Mouse (Mus musculus) kidney, embryonic 14.5 days (tissue): ENCODE measurements around the gene Snn. TPM values are rescaled to one million over a fixed set of nuclear protein-coding genes. Genes with fewer than 3 reads are reported as not detected.

Source experiments
- ATAC-seq: fragments of 200-750 bp; cut with Nextera tagmentation; 2 replicates; pipeline ENCODE4 v1.8.0; 2017; ENCODE audit warnings: moderate number of reproducible peaks, mild to moderate bottlenecking, moderate TSS enrichment, moderate library complexity; ENCODE audit not compliant: low FRiP score, low TSS enrichment
- H3K27ac ChIP-seq: fragments of 300-500 bp; sonication (generic); 2 replicates; pipeline ENCODE4 v1.5.1; 2014; ENCODE audit warnings: low read depth, mild to moderate bottlenecking, low read length, moderate library complexity, mixed read lengths
- H3K27me3 ChIP-seq: fragments of 300-500 bp; sonication (generic); 2 replicates; pipeline ENCODE4 v1.6.1; 2014; ENCODE audit warnings: mild to moderate bottlenecking, low read length; ENCODE audit not compliant: control insufficient read depth, insufficient read depth
- H3K36me3 ChIP-seq: fragments of 300-500 bp; sonication (generic); 2 replicates; pipeline ENCODE4 v1.6.1; 2014; ENCODE audit warnings: low read length, mixed read lengths; ENCODE audit not compliant: control insufficient read depth, insufficient read depth
- H3K4me1 ChIP-seq: fragments of 300-500 bp; sonication (generic); 2 replicates; pipeline ENCODE4 v1.6.1; 2014; ENCODE audit warnings: low read length, mixed read lengths; ENCODE audit not compliant: control insufficient read depth, insufficient read depth
- H3K4me2 ChIP-seq: fragments of 300-500 bp; sonication (generic); replicated peaks from 2 replicates; pipeline ENCODE4 v1.6.1; 2014; ENCODE audit warnings: low read depth, mild to moderate bottlenecking, low read length
- H3K4me3 ChIP-seq: fragments of 300-500 bp; sonication (generic); 2 replicates; pipeline ENCODE4 v1.5.1; 2014; ENCODE audit warnings: mild to moderate bottlenecking, low read length
- H3K9ac ChIP-seq: fragments of 300-500 bp; sonication (generic); 2 replicates; pipeline ENCODE4 v1.6.1; 2014; ENCODE audit warnings: low read depth, mild to moderate bottlenecking, low read length, moderate library complexity
- H3K9me3 ChIP-seq: fragments of 300-500 bp; sonication (generic); 2 replicates; pipeline ENCODE4 v1.6.1; 2016; ENCODE audit warnings: low read length; ENCODE audit not compliant: control insufficient read depth
- WGBS: fragments of 180-500 bp; shearing (Covaris S2); extraction: QIAGEN DNeasy Blood & Tissue Kit; methylation state at CpG from one replicate; pipeline ENCODE4 v1.1.7; 2014; 5-methylcytosine and 5-hydroxymethylcytosine counted together
- polyA plus RNA-seq: library from polyadenylated mRNA; unstranded; fragments of >200 nt; fragmentation: Nextera tagmentation; extraction: Ambion mirVana; gene quantifications from 2 replicates; pipeline ENCODE4 v1.2.1, GENCODE M21; 2014

Gene Snn
- polyA plus RNA-seq, 1 experiment from 2014 or later = 54.4 TPM

GRCm38 (mm10) chr16:11109198-11109740, 48.5 kb downstream of the Snn start:
- Histone ChIP-seq H3K27ac (no peak overlapping the region), H3K9me3 (no peaks in the 10 kb centered on the region), H3K4me1 (no peaks in the 10 kb centered on the region), H3K9ac (no peak overlapping the region), H3K36me3 (no peaks in the 10 kb centered on the region; the same call in 1 of the 2 replicates), H3K4me2 (no peak overlapping the region), H3K27me3 (no peaks in the 10 kb centered on the region), H3K4me3 (no peak overlapping the region)
- WGBS = 77% methylated on average over 4 of the region's 4 CpGs
- ATAC-seq = no peak

- Histone ChIP-seq H3K27me3 (no peaks in the 10 kb centered on the region), H3K9me3 (no peaks in the 10 kb centered on the region), H3K9ac (no peak overlapping the region), H3K4me3 (no peak overlapping the region), H3K36me3 (peaks cover 41% of the 10 kb centered on the region), H3K4me1 (no peaks in the 10 kb centered on the region), H3K4me2 (no peak overlapping the region), H3K27ac (no peak overlapping the region)
- ATAC-seq = no peak
- WGBS = 89% methylated on average over 2 of the region's 2 CpGs
Measured at GRCm38 (mm10) chr16:11122625-11123024, 61.9 kb downstream of the Snn start.

- Histone ChIP-seq H3K4me1 (no peaks in the 10 kb centered on the region), H3K9ac (no peak overlapping the region), H3K36me3 (peaks cover 50% of the 10 kb centered on the region), H3K9me3 (no peaks in the 10 kb centered on the region), H3K27me3 (no peaks in the 10 kb centered on the region), H3K4me2 (no peak overlapping the region), H3K27ac (no peak overlapping the region), H3K4me3 (no peak overlapping the region)
- ATAC-seq = no peak
- WGBS = 68% methylated on average over 1 of the region's 1 CpGs
Measured at GRCm38 (mm10) chr16:11124110-11124509, 63.4 kb downstream of the Snn start.

Other genes starting within 250 kb of the Snn start
- not detected in 2 replicates for gene Gm11172, start 248.0 kb upstream of the Snn start, polyA plus RNA-seq
- gene Rmi2, start 225.9 kb upstream of the Snn start, polyA plus RNA-seq = 6.0 and 6.2 TPM in 2 replicates
- gene Litaf, start 5.2 kb downstream of the Snn start, polyA plus RNA-seq = 104 and 121 TPM in 2 replicates
- 33.1 and 38.8 TPM in 2 replicates for gene Txndc11, start 73.7 kb downstream of the Snn start, polyA plus RNA-seq
- gene Zc3h7a, start 115.4 kb downstream of the Snn start, polyA plus RNA-seq = 43.2 and 101 TPM in 2 replicates
- gene Rsl1d1, start 142.4 kb downstream of the Snn start, polyA plus RNA-seq = 235 and 236 TPM in 2 replicates
- 106 and 107 TPM in 2 replicates for gene Gspt1, start 193.4 kb downstream of the Snn start, polyA plus RNA-seq